In the genomic region with DNA sequence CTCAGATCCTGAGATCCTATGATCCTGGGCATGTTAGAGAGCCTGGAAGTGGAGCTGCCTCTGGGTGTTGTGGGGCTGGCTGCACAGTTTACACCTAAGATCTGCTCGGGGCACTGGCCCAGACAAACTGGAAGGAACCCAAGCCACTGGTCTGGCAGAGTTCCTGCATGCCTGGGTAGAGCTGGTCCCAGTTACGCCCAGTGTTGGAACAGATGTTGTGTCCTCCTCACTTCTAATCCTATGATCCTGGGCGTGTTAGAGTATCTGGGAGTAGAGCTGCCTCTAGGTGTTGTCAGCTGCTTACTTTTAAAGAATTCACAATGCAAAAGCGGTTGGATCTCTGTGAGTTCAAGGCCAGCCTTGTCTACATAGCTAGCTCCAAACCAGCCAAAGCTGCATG, we compare ENCODE assay signal across 14 mouse cellular contexts.
DNase-seq lines count a peak whose midpoint lies in the region; ATAC-seq and TF ChIP-seq lines count a peak whose summit lies in the region.
"Had no signal": no experiment of that assay in that cellular context is flagged by ENCODE, and none has a peak within 500 bp of the region (broad histone marks: within the 10 kb centered on the region; RNA-seq: fewer than 3 reads in every experiment).

No protein-coding gene starts in this region.

- intact Hi-C loops in heart, adult 2 months (cut with DNase I): no loop called here
- intact Hi-C loops in heart, postnatal 14 days (cut with DNase I): no loop called here

- no peaks in the 10 kb centered on the region for H3K4me1 ChIP-seq in heart, adult 2 months (ENCODE audit: control insufficient read depth, insufficient read depth, low read length)
- H3K4me1 ChIP-seq in heart, embryonic 11.5 days (ENCODE audit: control insufficient read depth, insufficient read depth, low read length): no peaks in the 10 kb centered on the region
- H3K4me1 ChIP-seq: hindbrain, embryonic 15.5 days; kidney, embryonic 15.5 days; limb, embryonic 12.5 days had no signal

- no peaks in the 10 kb centered on the region for H3K27me3 ChIP-seq in heart, adult 2 months (ENCODE audit: control insufficient read depth, insufficient read depth, low read length)
- H3K27me3 ChIP-seq in heart, embryonic 11.5 days (ENCODE audit: control insufficient read depth, insufficient read depth, low read length): no peaks in the 10 kb centered on the region
- H3K27me3 ChIP-seq in C2C12 (ENCODE audit: control insufficient read depth, insufficient read depth, insufficient read length): no peaks in the 10 kb centered on the region
- H3K27me3 ChIP-seq: hindbrain, embryonic 15.5 days; kidney, embryonic 15.5 days; limb, embryonic 12.5 days had no signal

- TF ChIP-seq POLR2A in heart, adult 2 months (IDR thresholded peaks at IDR 0.05; ENCODE audit: insufficient read depth, low read depth, low read length): no peak

- no peaks in the 10 kb centered on the region for H3K79me2 ChIP-seq in heart, adult 2 months (replicated peaks; ENCODE audit: control insufficient read depth, insufficient read depth, low read length)
- H3K79me2 ChIP-seq in C2C12 (ENCODE audit: control insufficient read depth, insufficient read depth): no peaks in the 10 kb centered on the region

- no peak overlapping the region for H3K4me2 ChIP-seq in heart, embryonic 11.5 days
- H3K4me2 ChIP-seq: hindbrain, embryonic 15.5 days; kidney, embryonic 15.5 days; limb, embryonic 12.5 days had no signal

- no peak overlapping the region for H3K9ac ChIP-seq in heart, adult 2 months (ENCODE audit: low read depth, low read length)
- H3K9ac ChIP-seq in heart, embryonic 11.5 days (ENCODE audit: low read depth, low read length): no peak overlapping the region
- H3K9ac ChIP-seq: hindbrain, embryonic 15.5 days; kidney, embryonic 15.5 days; limb, embryonic 12.5 days had no signal

- no peak for TF ChIP-seq CTCF in heart, adult 2 months (IDR thresholded peaks at IDR 0.05)
- TF ChIP-seq CTCF in C2C12 (IDR thresholded peaks at IDR 0.05; ENCODE audit: control insufficient read depth, insufficient read depth, insufficient read length): no peak

- WGBS in heart, adult 2 months: 52% methylated on average over 4 of the region's 4 CpGs
- WGBS in heart, embryonic 11.5 days (ENCODE audit: insufficient replicate concordance): 80% methylated on average over 4 of the region's 4 CpGs

- H3K79me3 ChIP-seq in C2C12 (ENCODE audit: low read depth): no peaks in the 10 kb centered on the region

- H3K9me3 ChIP-seq in heart, embryonic 11.5 days (replicated peaks; ENCODE audit: control insufficient read depth, low read length): no peaks in the 10 kb centered on the region
- H3K9me3 ChIP-seq: hindbrain, embryonic 15.5 days; kidney, embryonic 15.5 days; limb, embryonic 12.5 days had no signal

- no peaks in the 10 kb centered on the region for H3K36me3 ChIP-seq in heart, adult 2 months (ENCODE audit: control insufficient read depth, insufficient read depth, low read length)
- H3K36me3 ChIP-seq in heart, embryonic 11.5 days (ENCODE audit: control insufficient read depth, insufficient read depth, low read length): no peaks in the 10 kb centered on the region
- H3K36me3 ChIP-seq in C2C12 (ENCODE audit: control insufficient read depth, insufficient read depth): no peaks in the 10 kb centered on the region
- H3K36me3 ChIP-seq: hindbrain, embryonic 15.5 days; kidney, embryonic 15.5 days; limb, embryonic 12.5 days had no signal

- H3ac ChIP-seq in C2C12 (ENCODE audit: control insufficient read depth, insufficient read length, low read depth): no peak overlapping the region

- DNase-seq in heart, adult 2 months: peak; percentile 67 to 76
- peak; percentile 89 for DNase-seq in fibroblast of lung, adult 2 months (ENCODE audit: low read depth)
- DNase-seq in heart, postnatal 14 days: peak; percentile 61 to 82
- no peak for DNase-seq in right cerebral cortex, adult 2 months (ENCODE audit: low spot score in 2 of 2)
- no peak for DNase-seq in cerebellum, postnatal 25 days
- DNase-seq: cerebellum, adult 11-12 months; lung, adult 2 months; thymus, postnatal 4 days had no signal

- ATAC-seq in heart, embryonic 11.5 days (replicated peaks; ENCODE audit: insufficient number of reproducible peaks, low FRiP score, low TSS enrichment): no peak
- ATAC-seq in erythroblast, adult 5-6 weeks (replicated peaks; ENCODE audit: low FRiP score, poor library complexity, severe bottlenecking): no peak

- no peak overlapping the region for H3K4me3 ChIP-seq in heart, adult 2 months
- H3K4me3 ChIP-seq in heart, embryonic 11.5 days (ENCODE audit: low read depth, low read length): no peak overlapping the region
- no peak overlapping the region for H3K4me3 ChIP-seq in C2C12 (ENCODE audit: insufficient read depth, poor library complexity, severe bottlenecking)
- H3K4me3 ChIP-seq: hindbrain, embryonic 15.5 days; kidney, embryonic 15.5 days; limb, embryonic 12.5 days had no signal

- no peak overlapping the region for H3K27ac ChIP-seq in heart, adult 2 months
- H3K27ac ChIP-seq in heart, embryonic 11.5 days (ENCODE audit: low read depth, low read length): no peak overlapping the region
- H3K27ac ChIP-seq: hindbrain, embryonic 15.5 days; kidney, embryonic 15.5 days; limb, embryonic 12.5 days had no signal

- 0 out of 2 replicates have a peak, but pooled peaks have one; percentile 54 for TF ChIP-seq EP300 in heart, adult 2 months (IDR thresholded peaks at IDR 0.05; ENCODE audit: insufficient read depth, low read depth, low read length)

TF ChIP-seq in C2C12, 6 proteins besides CTCF, POLR2A, EP300 and RAD21:
- TF ChIP-seq MYOD1 (IDR thresholded peaks at IDR 0.05; ENCODE audit: control insufficient read depth, insufficient read length, low read depth) (peak; percentile 9), FOSL1 (IDR thresholded peaks at IDR 0.05; ENCODE audit: insufficient read depth, low read length, poor library complexity, severe bottlenecking) (no peak)

Comparison
In these comparisons a context has a peak if more than half of its experiments do, and no peak if none do; other contexts are left out.
1. DNase-seq: peak in heart, adult 2 months (2 of 2), fibroblast of lung, adult 2 months (single experiment) and heart, postnatal 14 days (2 of 2); none in right cerebral cortex, adult 2 months (0 of 2) and cerebellum, postnatal 25 days (0 of 2).